Mouse (Mus musculus) spleen, adult 2 months (tissue): ENCODE measurements around the gene Frem2.

ENCODE experiments used
- CTCF ChIP-seq: fragments of 200-500 bp; IDR thresholded peaks from 2 replicates; pipeline ENCODE4 v1.5.1; 2011; ENCODE audit warnings: mild to moderate bottlenecking, inconsistent platforms; ENCODE audit not compliant: insufficient read depth, insufficient read length, insufficient replicate concordance; ENCODE audit errors: extremely low read depth
- POLR2A ChIP-seq: fragments of 200-500 bp; IDR thresholded peaks from 2 replicates; pipeline ENCODE4 v1.6.1; 2011; ENCODE audit warnings: low read depth, low read length, inconsistent platforms

GRCm38 (mm10) chr3:53576320-53577116 lies 80.6 kb downstream of the Frem2 start:
- TF ChIP-seq CTCF: no peak
- TF ChIP-seq POLR2A: no peak
